In the genomic region with DNA sequence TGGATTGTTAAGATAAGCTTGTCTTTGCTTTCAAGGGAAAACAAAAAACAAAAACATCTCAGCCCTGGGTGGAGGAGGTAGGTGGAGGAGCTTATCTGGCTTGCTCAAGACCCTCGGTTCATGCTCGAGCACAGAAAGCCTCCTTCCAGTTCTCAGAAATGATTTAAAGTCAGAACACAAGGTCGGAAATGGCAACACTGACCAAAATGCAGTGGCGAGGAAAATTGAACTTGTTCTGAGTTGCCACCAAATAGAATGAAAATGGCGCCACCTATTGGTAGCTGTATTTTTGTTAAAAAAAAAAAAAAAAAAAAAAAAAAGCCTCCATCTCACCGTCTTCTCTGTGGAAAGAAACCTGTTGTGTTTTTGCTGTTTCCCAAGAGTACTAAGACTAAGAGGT, we compare ENCODE assay signal across 8 mouse cellular contexts. TPM values are rescaled to one million over a fixed set of nuclear protein-coding genes. Genes with fewer than 3 reads are reported as not detected.
DNase-seq lines count a peak whose midpoint lies in the region; ATAC-seq lines count a peak whose summit lies in the region.

No protein-coding gene starts in this region.

- peak overlapping the region; percentile 38 for H3K4me2 ChIP-seq in hindbrain, embryonic 15.5 days

- H3K27ac ChIP-seq in hindbrain, embryonic 15.5 days (replicated peaks) = no peak overlapping the region

- no peak for ATAC-seq in hindbrain, embryonic 15.5 days (ENCODE audit: low FRiP score, low read depth)
- ATAC-seq in megakaryocyte-erythroid progenitor cell, adult 5-6 weeks (replicated peaks; ENCODE audit: low FRiP score, low TSS enrichment, poor library complexity, severe bottlenecking) = peak; percentile 41; the same call in 1 of the 2 replicates

- peak; percentile 10 for DNase-seq in kidney, adult 18-20 months
- DNase-seq in kidney, adult 8-10 months = no peak
- peak; percentile 55 for DNase-seq in MN1 (ENCODE audit: low spot score)
- peak; percentile 82 for DNase-seq in embryo, embryonic 11 days
- DNase-seq in gastrocnemius, postnatal 25 days = no peak
- no peak for DNase-seq in gastrocnemius, adult 8-10 months (ENCODE audit: low spot score in 2 of 2)

- no peaks in the 10 kb centered on the region for H3K9me3 ChIP-seq in hindbrain, embryonic 15.5 days

- no peak overlapping the region for H3K4me3 ChIP-seq in hindbrain, embryonic 15.5 days

- WGBS in hindbrain, embryonic 15.5 days = 5% methylated on average over 6 of the region's 6 CpGs

- H3K36me3 ChIP-seq in hindbrain, embryonic 15.5 days = no peaks in the 10 kb centered on the region

- H3K27me3 ChIP-seq in hindbrain, embryonic 15.5 days = 0 out of 2 replicates have a peak, but pooled peaks cover 2% of the 10 kb centered on the region

- no peak overlapping the region for H3K9ac ChIP-seq in hindbrain, embryonic 15.5 days

- H3K4me1 ChIP-seq in hindbrain, embryonic 15.5 days (replicated peaks) = peaks cover 4% of the 10 kb centered on the region; the same call in 1 of the 2 replicates

RNA-seq across cellular contexts. Expression of gene Bmp3, which starts 9.7 kb away (rescaled TPM):
- polyA plus RNA-seq in hindbrain, embryonic 15.5 days (2015; fragmentation: Nextera tagmentation; extraction: Ambion mirVana) = 1.9 and 2.2 TPM in 2 replicates
- total RNA-seq in megakaryocyte-erythroid progenitor cell, adult 5-6 weeks (2014; fragmentation: Nextera tagmentation) = not detected in 2 replicates
- not detected in 2 replicates for total RNA-seq in megakaryocyte-erythroid progenitor cell, adult 5-6 weeks (2017)
- 1 to 10 TPM in 1 of 2 experiments, under 1 TPM in 1; 0.77 to 1.5 TPM for total RNA-seq in gastrocnemius, postnatal 25 days (2021)
- under 1 TPM; 0.41 to 0.88 (median 0.53) TPM for total RNA-seq in gastrocnemius, adult 8-10 months (2022)

Comparison
In these comparisons a context has a peak if more than half of its experiments do, and no peak if none do; other contexts are left out.
1. DNase-seq: peak in kidney, adult 18-20 months (single experiment), MN1 (single experiment) and embryo, embryonic 11 days (single experiment); none in kidney, adult 8-10 months (0 of 2), gastrocnemius, postnatal 25 days (single experiment) and gastrocnemius, adult 8-10 months (0 of 2).